Mouse (Mus musculus): ENCODE data around the gene Ciart. TPM values are rescaled to one million over a fixed set of nuclear protein-coding genes. Genes with fewer than 3 reads are reported as not detected.
"Not testable (repeated sequence)": the region's sequence is repeated elsewhere in the genome, so short reads cannot be mapped to it uniquely, and the experiment has no call there.

Gene Ciart
- polyA plus RNA-seq, 1 experiment from 2014 or later = 1.1 TPM

- no peak overlapping the region for H3K4me2 ChIP-seq (ENCODE audit: low read length)
- no peak for TF ChIP-seq CTCF (IDR thresholded peaks at IDR 0.05; ENCODE audit: low read depth)
- ATAC-seq (replicated peaks; ENCODE audit: low FRiP score, low read depth) = no peak
- H3K27ac ChIP-seq = 0 out of 2 replicates have a peak overlapping the region, but pooled peaks have one; percentile 13
- no peaks in the 10 kb centered on the region for H3K36me3 ChIP-seq (ENCODE audit: insufficient read depth, low read length)
- no peak overlapping the region for H3K4me3 ChIP-seq (replicated peaks; ENCODE audit: low read depth, low read length)
- peaks cover 13% of the 10 kb centered on the region for H3K4me1 ChIP-seq (replicated peaks; ENCODE audit: insufficient read depth, low read length)
- no peak for DNase-seq (ENCODE audit: low spot score)
- no peaks in the 10 kb centered on the region for H3K9me3 ChIP-seq (replicated peaks; ENCODE audit: low read length)
- no peak overlapping the region for H3K9ac ChIP-seq (ENCODE audit: low read depth, low read length)
- no peaks in the 10 kb centered on the region for H3K27me3 ChIP-seq (ENCODE audit: insufficient read depth, low read length)
- 30% methylated on average over 6 of the region's 6 CpGs for WGBS
These were observed 20.6 kb upstream of the Ciart start for GRCm38 (mm10) chr3:95902643-95903042.

DNA sequence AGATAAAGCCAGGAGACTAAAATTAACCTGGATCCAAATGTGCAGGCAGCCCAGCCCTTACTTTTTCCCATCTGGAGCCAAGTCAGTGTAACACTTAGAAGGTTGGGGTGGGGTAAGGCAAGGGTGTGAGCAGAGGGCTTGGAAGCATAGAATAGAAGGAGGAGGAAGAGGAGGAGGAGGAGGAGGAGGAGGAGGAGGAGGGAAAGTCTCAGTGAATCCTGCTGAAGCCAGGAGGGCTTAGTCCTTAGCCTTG, 20.2 kb upstream of the Ciart start:
- H3K36me3 ChIP-seq (ENCODE audit: insufficient read depth, low read length) = no peaks in the 10 kb centered on the region
- ATAC-seq (replicated peaks; ENCODE audit: low FRiP score, low read depth) (no peak), DNase-seq (ENCODE audit: low spot score) (no peak)
- H3K9me3 ChIP-seq (replicated peaks; ENCODE audit: low read length) = no peaks in the 10 kb centered on the region
- no peaks in the 10 kb centered on the region for H3K27me3 ChIP-seq (ENCODE audit: insufficient read depth, low read length)
- H3K4me2 ChIP-seq (ENCODE audit: low read length) = no peak overlapping the region
- no peak overlapping the region for H3K9ac ChIP-seq (ENCODE audit: low read depth, low read length)
- H3K4me3 ChIP-seq (replicated peaks; ENCODE audit: low read depth, low read length) = no peak overlapping the region
- peaks cover 13% of the 10 kb centered on the region for H3K4me1 ChIP-seq (replicated peaks; ENCODE audit: insufficient read depth, low read length)
- 0 out of 2 replicates have a peak overlapping the region, but pooled peaks have one; percentile 13 for H3K27ac ChIP-seq
- TF ChIP-seq CTCF (IDR thresholded peaks at IDR 0.05; ENCODE audit: low read depth) = no peak

DNA sequence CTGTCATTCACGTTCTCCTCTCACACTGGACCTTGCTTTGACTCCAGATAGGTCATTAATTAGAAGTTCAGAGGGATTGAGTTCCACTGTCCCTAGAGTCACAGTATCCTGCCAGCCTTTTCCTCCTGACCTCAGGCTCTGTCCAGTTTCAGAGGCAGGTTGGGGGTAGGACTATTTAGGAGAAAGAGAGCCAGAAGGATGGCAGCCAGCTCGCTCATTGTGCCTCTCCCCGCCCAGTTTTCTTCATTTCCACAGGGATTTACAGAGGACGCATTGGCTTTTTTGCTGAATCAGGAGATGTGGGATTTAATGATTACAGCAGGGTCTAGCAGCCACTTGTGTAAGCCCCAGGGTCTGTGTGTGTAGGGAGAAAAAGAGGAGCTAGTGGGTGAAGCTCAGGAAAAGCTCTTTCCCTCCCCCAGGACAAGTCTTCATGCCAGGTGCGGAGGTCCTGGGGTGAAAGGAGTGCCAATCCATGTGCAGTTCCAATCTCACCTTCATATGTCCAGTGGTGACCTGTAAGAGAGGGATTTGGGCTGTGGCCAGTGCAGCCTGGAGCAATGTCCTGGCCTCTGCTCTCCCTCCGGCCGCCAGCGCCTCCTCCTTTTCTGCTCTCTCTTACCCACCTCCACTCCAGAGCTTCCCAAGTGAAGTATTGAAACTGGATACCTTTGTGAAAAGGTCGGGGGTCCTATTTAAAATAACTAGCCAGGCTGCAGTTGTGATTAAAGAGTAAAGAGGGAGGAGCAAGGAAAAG, 19.7 kb upstream of the Ciart start:
- ATAC-seq (replicated peaks; ENCODE audit: low FRiP score, low read depth) (no peak), DNase-seq (ENCODE audit: low spot score) (no peak)
- H3K9me3 ChIP-seq (replicated peaks; ENCODE audit: low read length) = no peaks in the 10 kb centered on the region
- peaks cover 13% of the 10 kb centered on the region for H3K4me1 ChIP-seq (replicated peaks; ENCODE audit: insufficient read depth, low read length)
- H3K36me3 ChIP-seq (ENCODE audit: insufficient read depth, low read length) = no peaks in the 10 kb centered on the region
- no peak overlapping the region for H3K27ac ChIP-seq
- H3K9ac ChIP-seq (ENCODE audit: low read depth, low read length) = no peak overlapping the region
- TF ChIP-seq CTCF (IDR thresholded peaks at IDR 0.05; ENCODE audit: low read depth) = no peak
- H3K27me3 ChIP-seq (ENCODE audit: insufficient read depth, low read length) = no peaks in the 10 kb centered on the region
- no peak overlapping the region for H3K4me2 ChIP-seq (ENCODE audit: low read length)
- no peak overlapping the region for H3K4me3 ChIP-seq (replicated peaks; ENCODE audit: low read depth, low read length)
- WGBS = 30% methylated on average over 9 of the region's 9 CpGs

DNA sequence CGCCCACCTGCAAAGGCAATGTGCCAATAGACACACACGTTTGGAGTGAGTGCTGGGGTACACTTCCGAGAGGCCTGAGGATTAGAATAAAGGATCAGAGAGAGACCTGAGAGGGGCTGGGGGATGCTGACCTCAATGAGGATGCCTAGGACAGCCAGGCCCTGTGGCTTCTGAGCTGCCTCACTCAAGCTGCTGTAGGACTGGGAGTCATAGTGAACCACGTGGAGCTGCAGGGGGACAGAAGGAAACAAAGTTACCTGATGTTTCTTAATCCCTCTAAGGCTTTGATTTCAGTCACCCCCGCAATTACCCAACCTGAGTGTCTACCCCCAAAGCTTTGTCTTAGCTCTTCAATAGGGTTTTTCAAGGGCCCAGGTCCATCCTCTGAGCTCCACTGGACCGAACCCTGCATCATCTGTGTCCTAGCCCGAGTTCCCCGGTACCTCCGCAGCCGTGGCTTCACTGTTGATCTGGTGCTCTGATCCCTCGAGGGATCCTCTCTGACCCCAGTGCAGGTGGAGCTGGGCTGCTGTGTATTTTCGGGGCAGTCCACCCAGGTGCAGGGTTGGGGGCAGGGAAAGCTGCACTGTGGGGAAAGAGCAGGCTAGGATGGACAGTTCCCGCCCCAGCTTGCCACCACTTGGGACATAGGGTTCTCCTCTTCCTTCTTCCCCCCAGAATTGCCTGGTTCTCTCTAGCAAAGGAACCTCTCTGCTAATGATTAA, 17.9 kb upstream of the Ciart start:
- Histone ChIP-seq H3K27ac (no peak overlapping the region), H3K9ac (ENCODE audit: low read depth, low read length) (no peak overlapping the region), H3K4me1 (replicated peaks; ENCODE audit: insufficient read depth, low read length) (peaks cover 6% of the 10 kb centered on the region; the same call in 1 of the 2 replicates), H3K4me2 (ENCODE audit: low read length) (no peak overlapping the region), H3K4me3 (replicated peaks; ENCODE audit: low read depth, low read length) (no peak overlapping the region), H3K9me3 (replicated peaks; ENCODE audit: low read length) (no peaks in the 10 kb centered on the region), H3K36me3 (ENCODE audit: insufficient read depth, low read length) (no peaks in the 10 kb centered on the region), H3K27me3 (ENCODE audit: insufficient read depth, low read length) (no peaks in the 10 kb centered on the region)
- DNase-seq (ENCODE audit: low spot score) = no peak
- TF ChIP-seq CTCF (IDR thresholded peaks at IDR 0.05; ENCODE audit: low read depth) = no peak
- no peak for ATAC-seq (replicated peaks; ENCODE audit: low FRiP score, low read depth)
- 67% methylated on average over 13 of the region's 13 CpGs for WGBS

DNA sequence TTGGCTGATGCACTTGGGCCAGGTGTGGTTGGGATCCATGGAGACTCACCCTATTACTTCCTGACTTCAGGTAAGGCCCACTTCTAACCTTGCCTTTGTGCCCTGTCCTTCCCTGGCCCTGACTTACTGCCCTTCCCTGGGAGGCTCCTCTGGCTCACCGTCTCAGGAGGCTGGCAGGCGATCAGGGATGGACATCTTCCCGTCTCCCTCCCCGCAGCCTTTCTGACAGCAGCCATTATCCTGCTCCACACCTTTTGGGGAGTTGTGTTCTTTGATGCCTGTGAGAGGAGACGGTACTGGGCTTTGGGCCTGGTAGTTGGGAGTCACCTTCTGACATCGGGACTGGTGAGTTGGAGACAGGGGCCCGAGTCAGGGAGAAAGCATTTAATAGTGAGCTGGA, 13.4 kb upstream of the Ciart start:
- H3K9ac ChIP-seq (ENCODE audit: low read depth, low read length); H3K9me3 ChIP-seq (replicated peaks; ENCODE audit: low read length); H3K4me3 ChIP-seq (replicated peaks; ENCODE audit: low read depth, low read length); H3K27ac ChIP-seq; H3K27me3 ChIP-seq (ENCODE audit: insufficient read depth, low read length); ATAC-seq (replicated peaks; ENCODE audit: low FRiP score, low read depth); H3K36me3 ChIP-seq (ENCODE audit: insufficient read depth, low read length); DNase-seq (ENCODE audit: low spot score): not testable (repeated sequence)
- Histone ChIP-seq H3K4me2 (ENCODE audit: low read length) (0 out of 2 replicates have a peak overlapping the region, but pooled peaks have one; percentile 71), H3K4me1 (replicated peaks; ENCODE audit: insufficient read depth, low read length) (peaks cover 20% of the 10 kb centered on the region)
- 81% methylated on average over 7 of the region's 7 CpGs for WGBS

DNA sequence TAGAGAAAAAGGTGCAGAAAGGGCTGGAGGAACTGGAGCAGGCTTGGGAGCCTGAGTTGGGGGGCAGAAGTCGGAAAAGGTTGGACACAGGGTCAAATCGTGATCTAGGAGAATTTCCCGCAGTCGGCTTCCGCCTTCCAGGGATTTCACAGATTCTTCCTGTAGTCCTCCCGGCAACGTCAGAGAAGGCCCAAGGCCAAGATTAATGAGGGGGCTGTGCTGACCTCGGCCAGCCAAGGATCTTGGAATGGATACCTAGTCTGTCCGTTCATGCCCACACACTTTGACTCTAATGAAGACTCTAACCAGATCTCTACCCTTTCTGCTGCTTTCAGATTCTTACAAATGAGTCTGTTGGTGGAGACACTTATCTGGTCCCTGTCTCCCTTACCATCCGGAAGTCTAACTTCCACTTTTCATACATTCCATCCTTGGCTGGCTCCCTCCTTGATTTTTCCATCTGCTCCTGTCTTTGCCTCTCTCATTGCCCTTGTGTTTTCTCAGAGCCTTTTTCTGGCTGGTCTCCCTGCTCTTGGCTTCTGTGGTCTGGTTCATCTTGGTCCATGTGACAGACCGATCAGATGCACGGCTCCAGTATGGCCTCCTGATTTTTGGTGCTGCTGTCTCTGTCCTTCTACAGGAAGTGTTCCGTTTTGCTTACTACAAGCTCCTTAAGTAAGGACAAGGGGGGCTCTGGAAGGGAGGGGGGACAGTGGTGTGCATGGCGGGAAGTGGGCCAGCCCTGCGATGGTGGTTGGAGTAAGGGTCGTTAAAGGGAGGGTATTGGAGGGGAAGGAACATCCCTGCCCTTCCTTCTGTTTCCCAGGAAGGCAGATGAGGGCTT, 12.5 kb upstream of the Ciart start:
- Histone ChIP-seq H3K27me3 (ENCODE audit: insufficient read depth, low read length) (no peaks in the 10 kb centered on the region), H3K4me3 (replicated peaks; ENCODE audit: low read depth, low read length) (peak overlapping the region; percentile 50), H3K27ac (peak overlapping the region; percentile 82), H3K9me3 (replicated peaks; ENCODE audit: low read length) (no peaks in the 10 kb centered on the region), H3K36me3 (ENCODE audit: insufficient read depth, low read length) (no peaks in the 10 kb centered on the region), H3K4me1 (replicated peaks; ENCODE audit: insufficient read depth, low read length) (peaks cover 22% of the 10 kb centered on the region), H3K4me2 (ENCODE audit: low read length) (peak overlapping the region; percentile 71), H3K9ac (ENCODE audit: low read depth, low read length) (peak overlapping the region; percentile 64)
- peak; percentile 25; the same call in 1 of the 2 replicates for ATAC-seq (replicated peaks; ENCODE audit: low FRiP score, low read depth)
- peak; percentile 86 for DNase-seq (ENCODE audit: low spot score)
- WGBS = 7% methylated on average over 15 of the region's 16 CpGs
- no peak for TF ChIP-seq CTCF (IDR thresholded peaks at IDR 0.05; ENCODE audit: low read depth)

DNA sequence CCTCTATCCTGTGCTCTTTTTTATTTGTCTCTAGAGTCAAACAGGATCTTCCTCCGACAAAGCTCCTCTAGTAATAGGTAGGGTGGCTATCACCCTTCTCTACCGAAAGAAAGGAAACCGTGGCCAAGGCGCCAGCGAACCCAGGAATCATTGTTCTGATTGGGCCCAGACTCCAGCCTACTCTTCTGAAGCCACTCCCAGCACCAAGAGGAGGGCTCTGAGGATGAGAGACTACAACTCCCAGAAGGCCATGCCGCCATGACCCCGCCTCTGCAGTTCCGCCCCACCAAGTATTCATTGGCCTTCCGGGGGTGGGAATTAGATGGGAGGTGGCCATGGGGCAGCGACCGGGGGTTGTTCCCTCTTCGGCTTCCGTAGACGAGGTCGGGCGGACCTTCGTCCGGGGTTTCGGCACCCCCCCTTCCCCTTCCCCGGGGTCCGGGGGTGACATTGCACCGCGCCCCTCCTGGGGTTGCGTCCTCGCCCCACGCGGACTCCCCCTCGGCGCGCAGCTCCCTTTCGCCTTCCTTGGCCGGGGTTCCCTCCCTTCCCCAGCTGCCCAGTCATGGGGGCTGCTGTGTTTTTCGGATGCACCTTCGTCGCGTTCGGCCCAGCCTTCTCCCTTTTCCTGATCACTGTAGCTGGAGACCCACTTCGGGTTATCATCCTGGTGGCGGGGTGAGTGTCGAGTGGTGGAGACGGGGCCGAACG, 11.7 kb upstream of the Ciart start, which contains the start of gene Aph1a:
Gene Aph1a, plus strand, starts transcription at position 364 of the 711 bp plus-strand sequence.
- peak within 1 kb of the TSS; percentile 83 for H3K27ac ChIP-seq
- H3K27me3 ChIP-seq (ENCODE audit: insufficient read depth, low read length); H3K9me3 ChIP-seq (replicated peaks; ENCODE audit: low read length); H3K36me3 ChIP-seq (ENCODE audit: insufficient read depth, low read length): not testable (repeated sequence)
- WGBS = under 1% methylated on average over 25 of the region's 43 CpGs
- peaks cover 22% of the 10 kb centered on the region for H3K4me1 ChIP-seq (replicated peaks; ENCODE audit: insufficient read depth, low read length)
- DNase-seq (ENCODE audit: low spot score) = peak; percentile 99
- peak within 1 kb of the TSS; percentile 71 for H3K4me2 ChIP-seq (ENCODE audit: low read length)
- peak within 1 kb of the TSS; percentile 50 for H3K4me3 ChIP-seq (replicated peaks; ENCODE audit: low read depth, low read length)
- peak; percentile 96 for ATAC-seq (replicated peaks; ENCODE audit: low FRiP score, low read depth)
- peak within 1 kb of the TSS; percentile 64 for H3K9ac ChIP-seq (ENCODE audit: low read depth, low read length)

All from kidney, postnatal 0 days (tissue).